Mouse (Mus musculus): ENCODE data around the gene Grm2.

DNA sequence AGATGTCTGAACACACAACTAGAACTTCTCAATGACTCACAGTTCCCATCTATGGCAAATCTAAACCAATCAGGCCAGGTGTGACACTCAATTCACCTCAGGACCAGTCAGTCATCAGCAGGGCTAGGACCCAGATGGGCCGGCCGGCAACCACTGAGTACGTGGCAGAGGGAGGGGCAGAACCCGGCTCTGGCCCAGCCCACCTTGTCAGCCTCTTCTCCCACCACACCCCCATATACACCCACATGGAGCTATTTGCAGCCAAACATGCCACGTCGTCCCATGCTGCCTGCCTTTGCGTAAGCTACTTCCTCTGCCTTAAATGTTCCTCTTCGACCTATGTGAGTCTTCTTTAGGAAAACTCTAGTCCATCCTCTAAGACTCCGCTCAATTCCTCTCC lies 20.1 kb upstream of the Grm2 start:
- TF ChIP-seq CTCF (IDR thresholded peaks at IDR 0.05; ENCODE audit: borderline replicate concordance, insufficient read depth, low read length) (no peak), POLR2A (IDR thresholded peaks at IDR 0.05; ENCODE audit: low read depth, low read length) (no peak)
